Mouse (Mus musculus) ES-CJ7 (cell line): ENCODE measurements at regions not wholly inside any gene's neighbourhood (a gene's known extent, or its start where the extent isn't known, plus 50 kb on each side); places are given as distances from the start of the nearest gene placed in this dataset.

Experiments used
- DNase-seq: peaks from one replicate; pipeline ENCODE4 v3.0.0; 2011; ENCODE audit warnings: low read depth, low spot score

GRCm38 (mm10) chr10:51056950-51057349 is 162.4 kb downstream of the Sim1 start:
- no peak for DNase-seq

GRCm38 (mm10) chr10:51058333-51058732 is 163.8 kb downstream of the Sim1 start:
- no peak for DNase-seq

GRCm38 (mm10) chr10:51101590-51101989 is 207.0 kb downstream of the Sim1 start:
- DNase-seq: no peak

GRCm38 (mm10) chr10:51151833-51152232 is 257.3 kb downstream of the Sim1 start:
- no peak for DNase-seq

- DNase-seq: no peak
Measured at GRCm38 (mm10) chr10:51153484-51153985, 259.0 kb downstream of the Sim1 start.

- DNase-seq: no peak
Measured at GRCm38 (mm10) chr10:51154016-51154415, 259.5 kb downstream of the Sim1 start.

DNA sequence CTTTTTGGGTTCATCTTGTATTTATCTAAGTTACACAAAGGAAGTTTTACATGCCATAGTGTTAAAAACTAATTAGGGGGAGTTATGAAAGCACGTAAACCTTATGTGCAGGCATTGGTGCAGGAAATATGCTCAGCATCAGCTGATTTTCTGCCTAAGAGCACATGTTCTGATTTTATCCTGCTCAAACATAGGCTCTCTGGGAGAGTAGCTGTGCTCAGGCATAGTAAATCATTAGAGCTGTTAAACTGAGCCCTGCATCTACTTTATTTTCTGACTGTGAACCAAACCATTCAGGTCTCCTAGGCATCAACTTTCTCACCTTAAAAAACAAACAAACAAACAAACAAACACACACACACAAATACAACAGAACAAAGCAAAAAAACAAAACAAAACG is 260.2 kb downstream of the Sim1 start:
- no peak for DNase-seq

DNA sequence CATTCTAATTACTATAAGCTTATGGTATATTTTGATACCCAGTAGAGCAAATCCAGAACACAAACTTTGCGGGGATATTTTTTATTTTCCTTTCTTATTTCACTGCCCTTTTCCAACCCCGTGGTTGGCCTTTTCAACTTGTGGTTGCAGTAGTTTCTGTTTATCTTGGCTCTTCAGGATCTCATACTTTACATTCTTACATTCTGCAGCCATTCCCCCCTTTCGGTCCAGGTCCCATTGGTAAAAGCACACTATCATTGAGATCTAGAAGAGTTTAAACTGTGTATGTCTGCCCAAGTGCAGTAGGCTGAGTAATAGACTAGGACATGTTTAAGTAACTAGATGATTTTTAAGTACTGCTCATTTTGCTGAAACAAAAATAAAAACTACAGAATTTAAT is 279.1 kb downstream of the Sim1 start:
- DNase-seq: no peak

DNA sequence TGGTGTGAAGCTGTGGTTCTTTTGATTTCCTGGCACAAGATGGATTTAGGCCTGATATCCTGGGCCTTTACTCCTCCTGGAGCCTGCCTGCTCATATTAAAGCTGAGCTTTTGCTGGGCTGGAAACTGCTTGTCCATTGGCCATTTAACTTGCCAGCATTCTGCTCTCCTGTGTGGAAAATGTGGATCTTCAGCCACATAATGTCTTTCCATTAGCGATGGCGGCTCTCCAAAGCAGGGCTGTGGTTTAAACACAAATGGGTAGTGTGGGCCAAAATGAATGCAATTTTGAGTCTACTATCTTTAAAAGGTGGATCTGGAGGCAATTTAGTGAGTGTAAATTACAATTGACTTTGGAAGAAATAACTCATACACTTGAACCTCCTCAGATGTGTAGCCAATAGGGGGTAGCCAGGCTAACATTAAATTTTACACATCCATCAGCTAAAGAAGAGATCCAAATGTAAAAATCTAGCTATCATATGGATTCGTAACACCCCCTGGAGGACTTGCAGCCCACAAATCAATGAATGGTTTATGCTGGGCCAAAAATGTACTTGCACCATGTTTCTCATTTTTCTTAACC is 281.5 kb downstream of the Sim1 start:
- no peak for DNase-seq

- no peak for DNase-seq
Measured at GRCm38 (mm10) chr10:51176692-51177091, 282.1 kb downstream of the Sim1 start.

- DNase-seq: no peak
Measured at GRCm38 (mm10) chr10:51181752-51182151, 287.2 kb downstream of the Sim1 start.

- no peak for DNase-seq
Measured at GRCm38 (mm10) chr10:51191407-51192059, 288.9 kb upstream of the Gm49339 start.

GRCm38 (mm10) chr10:51219481-51219880 is 260.9 kb upstream of the Gm49339 start:
- no peak for DNase-seq

DNA sequence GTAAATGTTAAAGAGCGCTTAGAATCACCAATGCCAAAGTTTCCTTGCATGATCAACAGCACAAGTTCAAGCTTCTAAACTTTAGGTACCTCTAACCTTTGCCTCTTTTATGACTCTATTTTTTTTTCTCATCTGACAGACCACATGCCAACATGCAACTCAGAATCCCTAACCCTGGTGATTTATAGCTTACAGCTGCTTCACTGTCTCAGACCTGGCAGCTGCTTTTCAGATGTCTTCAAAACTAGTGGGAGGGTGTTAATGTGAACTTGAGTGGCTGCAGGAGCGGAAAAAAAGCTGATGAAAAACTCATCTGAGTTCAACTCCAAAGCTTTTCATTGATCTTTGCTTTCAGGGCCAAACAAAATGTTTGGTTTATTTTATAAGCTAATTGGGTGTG is 246.8 kb upstream of the Gm49339 start:
- no peak for DNase-seq

- DNase-seq: peak; percentile 10
Measured at GRCm38 (mm10) chr10:51235586-51236575, 244.5 kb upstream of the Gm49339 start.

DNA sequence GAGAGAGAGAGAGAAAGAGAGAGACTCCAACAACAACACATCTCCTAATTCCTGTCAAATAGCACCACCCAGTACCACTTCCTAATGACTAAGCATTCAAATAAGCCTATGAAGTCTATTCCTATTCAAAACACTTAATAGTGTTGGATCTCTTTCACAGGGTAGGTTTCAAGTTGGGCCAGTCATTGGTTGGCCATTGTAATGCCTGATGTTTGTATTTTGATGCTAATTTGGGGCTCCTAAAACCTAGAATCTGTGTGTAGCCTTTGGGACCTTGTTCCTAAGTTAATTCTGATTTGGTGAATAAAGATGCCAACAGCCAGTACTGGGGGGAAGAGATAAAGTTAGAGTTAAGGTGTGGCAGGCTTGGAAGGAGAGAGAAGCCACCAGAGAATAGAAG is 242.3 kb upstream of the Gm49339 start:
- DNase-seq: peak; percentile 83

GRCm38 (mm10) chr10:51253439-51253838 is 227.0 kb upstream of the Gm49339 start:
- DNase-seq: peak; percentile 55

- DNase-seq: no peak
Measured at GRCm38 (mm10) chr10:51257587-51258049, 222.8 kb upstream of the Gm49339 start.

GRCm38 (mm10) chr10:51271364-51271763 is 209.0 kb upstream of the Gm49339 start:
- no peak for DNase-seq

GRCm38 (mm10) chr10:51278195-51278594 is 202.2 kb upstream of the Gm49339 start:
- DNase-seq: no peak

DNA sequence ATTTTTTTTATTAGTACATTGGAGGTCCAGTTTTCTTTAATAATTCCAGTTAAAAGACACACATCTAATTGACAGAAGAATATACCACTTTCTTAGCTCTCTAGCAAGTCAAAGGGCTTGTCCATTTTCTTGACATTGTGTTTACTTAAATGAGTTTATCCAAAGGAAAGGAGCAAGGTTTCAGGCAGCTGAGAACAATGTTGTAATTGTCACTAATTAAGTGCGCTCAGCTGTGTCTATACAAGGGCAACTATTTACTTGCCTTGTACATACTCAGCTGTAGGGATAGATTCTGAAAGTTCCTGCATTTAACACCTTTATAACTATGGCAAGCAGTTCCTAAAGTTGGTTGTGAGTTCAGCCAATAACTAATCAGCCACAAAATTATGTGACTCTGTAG is 198.0 kb upstream of the Gm49339 start:
- DNase-seq: no peak

DNA sequence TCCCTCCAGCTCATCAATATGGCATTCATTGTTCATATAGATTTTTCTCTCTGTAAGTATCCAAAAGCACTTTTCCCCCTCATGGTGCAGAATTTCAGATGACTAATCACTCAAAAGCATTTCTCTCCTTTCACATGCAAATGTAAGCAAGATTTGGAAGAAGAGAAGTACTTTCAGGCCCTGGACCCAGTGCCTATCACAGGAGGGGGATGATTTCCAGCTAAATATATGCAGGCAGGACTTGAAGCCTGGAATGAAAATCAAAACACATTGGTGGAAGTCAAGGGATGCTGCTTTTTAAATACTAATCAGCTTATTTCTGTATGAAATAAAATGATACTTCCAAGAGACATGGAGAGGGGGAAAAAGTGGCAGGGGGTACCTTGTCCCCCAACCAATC is 195.9 kb upstream of the Gm49339 start:
- DNase-seq: no peak
